Mouse (Mus musculus): Measurements from ENCODE around the gene Cacna2d2.
A peak's percentile ranks its signal among the peaks of the same experiment; 100 is the strongest.

Cacna2d2 gene

GRCm38 (mm10) chr9:107463509-107463908, 64.1 kb downstream of the Cacna2d2 start:
- peak; percentile 77 to 94 for DNase-seq

GRCm38 (mm10) chr9:107464130-107464529, 64.7 kb downstream of the Cacna2d2 start:
- no peak for DNase-seq

GRCm38 (mm10) chr9:107465657-107466056, 66.2 kb downstream of the Cacna2d2 start:
- DNase-seq, result no peak

DNA sequence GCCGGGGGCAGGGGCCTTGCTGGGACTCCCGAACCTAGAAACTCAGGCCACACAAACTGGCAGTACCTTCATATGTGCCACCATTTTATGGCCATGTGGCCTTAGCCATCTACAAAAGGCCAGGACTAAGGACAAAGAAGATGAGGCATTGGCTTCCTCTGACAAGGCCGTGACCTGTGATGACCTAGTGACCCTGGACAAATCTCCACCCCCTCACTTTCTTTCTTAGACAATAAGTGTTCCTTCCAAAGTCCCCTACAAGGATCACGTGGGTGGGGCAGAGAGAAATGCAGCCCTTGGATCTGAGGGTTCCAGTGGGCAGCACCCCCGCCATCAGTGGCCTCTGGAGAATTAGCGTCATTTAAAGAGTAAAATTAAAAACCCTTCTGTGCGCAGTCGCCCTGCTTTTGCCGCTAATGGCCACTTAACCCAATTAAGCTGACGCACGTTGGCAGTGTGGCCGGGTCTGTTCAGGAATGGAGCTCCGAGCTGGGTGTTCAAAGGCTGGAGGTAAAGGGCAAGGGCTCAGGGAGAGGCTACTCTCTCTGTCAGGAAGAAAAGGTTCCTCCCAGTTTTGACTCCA, 69.9 kb downstream of the Cacna2d2 start:
- no peak for DNase-seq

GRCm38 (mm10) chr9:107470427-107470826, 71.0 kb downstream of the Cacna2d2 start:
- DNase-seq, result peak in 1 of 2 experiments; percentile 14

DNA sequence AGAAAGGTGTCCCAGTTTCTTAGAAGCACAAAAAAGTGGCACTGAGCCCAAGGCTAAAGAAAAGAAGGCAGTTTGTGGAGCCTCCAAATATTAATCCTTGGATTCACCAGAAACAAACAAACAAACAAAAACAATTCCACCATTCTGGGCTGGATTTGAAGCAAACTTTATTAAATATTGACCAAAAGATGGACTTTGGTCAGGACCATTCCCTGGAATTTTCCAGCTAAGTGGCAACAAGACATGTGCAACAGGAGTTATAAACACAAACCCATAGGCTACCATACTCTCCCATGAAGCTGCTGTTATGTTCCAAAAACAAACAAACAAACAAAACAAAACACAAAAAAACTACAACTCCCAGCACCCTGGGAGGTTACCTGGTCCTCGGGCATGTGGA, 74.6 kb downstream of the Cacna2d2 start:
- peak; percentile 16 to 25 for DNase-seq

DNA sequence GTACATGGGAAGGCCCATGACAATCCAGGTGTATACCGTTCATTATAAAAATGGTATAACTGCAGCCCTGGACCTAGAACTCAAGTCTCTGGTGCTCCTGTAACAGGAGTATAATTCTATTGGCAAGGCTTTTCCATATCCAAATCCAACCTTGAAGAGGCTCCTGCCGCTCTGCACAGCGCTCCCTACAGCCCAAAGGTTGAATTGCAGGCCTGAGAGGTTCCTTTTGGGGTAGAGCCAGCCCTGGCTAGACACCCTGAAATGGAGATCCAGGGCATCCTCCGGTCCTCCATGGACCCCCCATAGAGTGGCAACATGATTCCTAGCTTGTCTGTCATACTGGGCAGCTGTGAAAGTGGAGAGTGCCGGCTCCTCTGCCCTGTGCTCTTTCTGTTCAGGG, 79.6 kb downstream of the Cacna2d2 start:
- DNase-seq, result no peak

- DNase-seq, result peak in 1 of 2 experiments; percentile 29
These were observed 80.2 kb downstream of the Cacna2d2 start for GRCm38 (mm10) chr9:107479593-107479992.

GRCm38 (mm10) chr9:107480477-107481069, 81.2 kb downstream of the Cacna2d2 start:
- no peak for DNase-seq

DNA sequence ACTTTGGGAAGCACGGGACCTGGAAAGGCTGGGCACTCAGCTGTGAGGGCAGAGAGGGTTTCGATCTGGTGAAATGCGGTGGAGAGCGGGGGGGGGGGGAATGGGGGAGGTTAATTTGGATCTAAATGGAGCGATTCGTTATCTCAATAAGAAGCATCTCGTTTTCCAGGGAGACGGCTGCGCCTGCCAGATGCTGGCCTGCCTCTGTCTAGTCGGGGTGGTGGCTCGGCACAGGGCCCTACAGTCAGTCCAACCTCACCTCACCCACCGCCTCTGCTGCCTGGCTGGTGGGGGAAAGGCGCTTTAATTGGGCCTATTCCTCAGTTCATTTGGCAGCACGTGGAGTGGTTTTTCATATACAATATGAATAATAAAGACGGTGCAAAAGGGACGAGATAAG, 81.9 kb downstream of the Cacna2d2 start:
- no peak for DNase-seq

DNA sequence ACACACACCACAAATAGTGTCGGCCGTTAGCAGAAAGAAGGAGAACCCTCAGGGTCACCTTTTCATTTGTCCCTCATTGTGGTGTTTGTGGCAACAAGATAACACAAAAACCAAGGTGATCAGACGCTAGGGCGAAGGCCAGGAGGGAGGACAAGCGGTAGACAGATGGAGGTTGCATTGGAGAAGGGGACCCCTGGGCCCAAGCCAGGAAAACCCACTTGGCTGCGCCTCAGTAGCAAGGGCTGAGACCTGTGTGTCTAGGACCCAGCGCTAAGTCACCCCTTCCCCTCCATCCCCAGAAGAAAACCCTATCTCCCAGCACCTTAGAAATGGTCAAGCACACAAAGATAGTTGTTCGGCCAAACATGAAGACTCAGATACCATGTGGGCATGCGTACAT, 82.6 kb downstream of the Cacna2d2 start:
- DNase-seq, result no peak

DNA sequence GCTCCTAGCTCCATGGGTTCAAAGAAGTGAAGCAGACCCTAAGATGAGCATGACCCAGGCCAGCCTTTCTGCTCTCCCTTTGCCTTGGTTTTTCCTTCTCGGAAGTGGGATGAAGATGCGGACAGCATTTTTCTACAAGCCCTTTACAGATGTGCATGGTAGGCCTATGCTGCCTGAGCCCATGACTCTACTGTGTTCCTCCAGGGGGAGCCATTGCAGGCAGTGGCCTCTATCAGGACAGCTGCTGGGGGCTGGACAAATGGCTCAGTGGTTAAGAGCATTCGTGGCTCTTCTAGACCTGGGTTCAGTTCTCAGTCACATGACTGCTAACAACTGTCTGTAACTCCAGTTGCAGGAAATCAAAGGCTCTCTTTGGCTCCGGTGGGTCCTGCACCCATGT, 83.4 kb downstream of the Cacna2d2 start:
- no peak for DNase-seq

GRCm38 (mm10) chr9:107483714-107484113, 84.3 kb downstream of the Cacna2d2 start:
- no peak for DNase-seq

DNA sequence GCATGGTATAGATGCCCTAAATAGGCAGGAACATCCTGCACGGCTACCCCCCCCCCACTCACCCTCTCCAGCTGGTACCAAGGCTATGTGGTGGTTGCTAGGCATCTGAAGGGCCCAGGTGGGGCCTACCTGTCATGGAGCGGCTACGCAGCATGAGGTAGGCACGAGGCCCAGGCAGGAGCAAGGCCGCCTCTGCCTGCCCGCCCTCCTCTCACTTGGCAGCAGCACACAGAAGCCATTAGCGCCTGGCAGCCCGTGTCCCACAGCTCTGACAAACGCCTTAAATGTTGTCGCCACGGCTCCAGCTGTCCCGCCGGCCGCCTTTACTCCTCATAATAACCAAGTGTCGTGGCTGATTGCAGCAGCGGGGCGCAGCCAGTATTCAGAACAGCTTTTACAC, 84.9 kb downstream of the Cacna2d2 start:
- DNase-seq, result no peak

DNA sequence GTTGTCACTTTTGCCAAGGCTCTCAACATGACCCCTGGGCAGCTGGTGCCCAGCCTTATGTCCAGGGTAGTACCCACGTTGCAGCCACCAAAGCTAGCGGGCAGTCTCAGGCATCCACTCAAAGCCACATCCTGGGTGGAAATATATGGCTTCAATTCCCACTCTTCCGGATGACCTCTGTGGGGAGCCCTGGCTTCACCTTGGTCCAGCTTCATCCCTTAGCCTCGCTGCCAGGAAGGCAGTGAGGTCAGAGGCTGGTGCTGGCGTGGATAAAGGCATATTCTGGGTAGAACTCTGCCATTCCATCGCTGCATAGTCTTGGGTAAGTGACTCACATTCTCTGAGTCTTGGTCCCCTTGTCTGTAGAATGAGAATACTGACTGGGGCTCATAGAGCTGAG, 85.4 kb downstream of the Cacna2d2 start:
- no peak for DNase-seq

GRCm38 (mm10) chr9:107486086-107486485, 86.7 kb downstream of the Cacna2d2 start:
- DNase-seq, result no peak

- peak; percentile 67 to 83 for DNase-seq
These were observed 87.3 kb downstream of the Cacna2d2 start for GRCm38 (mm10) chr9:107486507-107487225.

GRCm38 (mm10) chr9:107490146-107490545, 90.7 kb downstream of the Cacna2d2 start:
- DNase-seq, result no peak

GRCm38 (mm10) chr9:107490625-107491024, 91.2 kb downstream of the Cacna2d2 start:
- no peak for DNase-seq

DNA sequence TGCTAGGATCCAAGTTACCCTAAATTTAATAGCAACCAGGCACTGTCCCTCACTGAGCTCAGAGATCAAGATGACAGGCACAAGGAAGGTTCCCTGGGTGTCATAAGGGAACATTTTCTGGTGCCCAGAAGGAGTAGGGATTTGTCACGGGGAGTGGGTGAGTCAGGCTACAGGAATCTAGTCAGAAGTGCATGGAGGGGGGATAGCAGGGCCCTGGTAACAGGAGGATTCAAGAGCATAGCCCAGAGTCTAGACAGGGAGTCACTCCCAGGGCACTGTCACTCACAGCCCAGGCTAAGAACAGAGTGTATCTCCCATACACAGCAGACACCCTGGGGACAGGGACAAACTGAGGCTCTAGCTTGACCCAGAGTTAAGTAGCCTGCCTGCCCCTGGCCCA, 94.1 kb downstream of the Cacna2d2 start:
- no peak for DNase-seq

GRCm38 (mm10) chr9:107494238-107494637, 94.8 kb downstream of the Cacna2d2 start:
- no peak for DNase-seq

DNA sequence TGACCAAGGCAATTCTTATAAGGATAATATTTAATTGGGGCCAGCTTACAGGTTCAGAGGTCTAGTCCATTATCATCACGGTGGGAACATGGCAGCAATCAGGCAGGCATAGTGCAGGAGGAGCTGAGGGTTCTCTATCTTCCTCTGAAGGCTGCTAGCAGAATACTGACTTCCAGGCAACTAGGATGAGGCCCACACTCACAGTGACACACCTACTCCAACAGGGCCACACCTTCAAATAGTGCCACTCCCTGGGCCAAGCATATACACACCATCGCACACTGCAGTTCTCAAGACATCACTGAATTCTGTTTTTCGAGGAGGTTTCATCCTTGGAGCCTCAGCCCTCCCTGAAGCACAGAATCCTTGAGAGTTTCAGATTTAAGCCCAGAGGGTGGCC, 96.9 kb downstream of the Cacna2d2 start:
- no peak for DNase-seq

- no peak for DNase-seq
These were observed 101.4 kb downstream of the Cacna2d2 start for GRCm38 (mm10) chr9:107500708-107501286.
